Mouse (Mus musculus) hindbrain, embryonic 10.5 days (tissue): ENCODE measurements around the gene Npr2. TPM values are rescaled to one million over a fixed set of nuclear protein-coding genes. Genes with fewer than 3 reads are reported as not detected.
"Not testable (repeated sequence)": the region's sequence is repeated elsewhere in the genome, so short reads cannot be mapped to it uniquely, and the experiment has no call there.

Source experiments
- DNase-seq: peaks from one replicate; pipeline ENCODE4 v3.0.0-alpha.2; 2017; ENCODE audit warnings: low spot score
- H3K27ac ChIP-seq: fragments of 300-500 bp; sonication (generic); 2 replicates; pipeline ENCODE4 v1.5.1; 2016; ENCODE audit warnings: mild to moderate bottlenecking, moderate library complexity
- H3K27me3 ChIP-seq: fragments of 300-500 bp; sonication (generic); 2 replicates; pipeline ENCODE4 v1.6.1; 2016; ENCODE audit warnings: mild to moderate bottlenecking; ENCODE audit not compliant: poor library complexity, insufficient read depth, severe bottlenecking
- H3K36me3 ChIP-seq: fragments of 300-500 bp; sonication (generic); 2 replicates; pipeline ENCODE4 v1.6.1; 2016; ENCODE audit warnings: mild to moderate bottlenecking, moderate library complexity
- H3K4me1 ChIP-seq: fragments of 300-500 bp; sonication (generic); replicated peaks from 2 replicates; pipeline ENCODE4 v1.6.1; 2016; ENCODE audit warnings: mild to moderate bottlenecking
- H3K4me3 ChIP-seq: fragments of 300-500 bp; sonication (generic); 2 replicates; pipeline ENCODE4 v1.5.1; 2016; ENCODE audit warnings: mild to moderate bottlenecking, moderate library complexity
- H3K9me3 ChIP-seq: fragments of 300-500 bp; sonication (generic); 2 replicates; pipeline ENCODE4 v1.6.1; 2016; ENCODE audit warnings: mild to moderate bottlenecking, moderate library complexity
- WGBS: fragments of 180-500 bp; shearing (Covaris S2); methylation state at CpG from one replicate; pipeline ENCODE4 v1.1.7; 2016; 5-methylcytosine and 5-hydroxymethylcytosine counted together
- polyA plus RNA-seq: library from polyadenylated mRNA; unstranded; fragments of >200 nt; fragmentation: Nextera tagmentation; extraction: Ambion mirVana; gene quantifications from 2 replicates; pipeline ENCODE4 v1.2.1, GENCODE M21; 2016

Npr2 gene
- 22.4 and 26.5 TPM in 2 replicates for polyA plus RNA-seq

DNA sequence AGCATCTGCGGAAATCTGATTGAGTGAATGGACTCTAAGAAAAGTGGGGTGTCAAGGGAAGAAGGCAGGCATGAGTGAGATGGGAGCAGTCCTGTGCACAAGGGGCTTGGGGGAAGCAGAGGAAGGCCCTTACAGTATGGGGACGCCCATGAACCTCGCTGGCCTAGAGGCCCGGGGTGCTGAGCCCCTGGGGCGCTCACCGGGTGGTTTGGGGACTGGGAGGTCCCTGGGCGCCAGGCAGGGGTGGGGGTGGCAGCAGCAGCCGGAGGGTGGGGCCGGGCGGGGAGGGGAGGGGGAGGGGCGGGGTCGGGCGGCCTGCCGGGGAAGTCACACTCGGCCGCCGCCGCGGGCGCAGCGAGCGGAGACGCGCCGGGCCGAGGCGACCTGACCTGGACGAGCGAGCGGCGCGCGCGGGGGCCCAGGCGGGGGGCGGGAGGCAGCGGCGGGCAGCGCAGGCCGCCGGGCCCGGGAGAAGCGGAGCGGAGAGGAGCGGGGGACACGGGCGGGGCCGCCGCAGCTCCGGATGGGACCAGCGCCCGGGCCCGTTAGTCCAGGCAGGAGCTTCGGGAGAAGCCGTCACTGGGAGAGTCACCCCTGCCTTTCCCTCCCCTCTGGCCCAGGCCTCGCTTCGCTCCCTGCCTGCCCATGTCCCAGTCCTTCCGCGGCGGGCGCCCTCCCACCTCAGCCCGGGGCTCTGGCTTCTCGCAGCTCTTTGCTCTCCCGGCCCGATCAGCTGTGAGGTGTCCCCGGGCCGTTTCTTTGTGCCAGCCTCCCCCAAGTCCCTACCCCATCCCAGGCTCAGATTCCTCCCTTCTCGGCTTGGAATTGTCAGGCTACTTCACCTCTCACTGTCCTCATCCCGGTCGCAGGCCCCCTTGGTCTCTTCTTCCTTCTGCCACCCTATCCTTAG is at the start of gene Npr2:
Npr2 (plus strand) TSS at position 890 of the 910 bp plus-strand sequence.
- peak within 1 kb of the TSS; percentile 95 for H3K27ac ChIP-seq
- H3K4me3 ChIP-seq, result peak within 1 kb of the TSS; percentile 75
- H3K36me3 ChIP-seq, result no peaks in the 10 kb centered on the region
- H3K27me3 ChIP-seq, result peaks cover 28% of the 10 kb centered on the region
- 2% methylated on average over 66 of the region's 70 CpGs for WGBS
- H3K4me1 ChIP-seq, result peaks cover 49% of the 10 kb centered on the region
- peak; percentile 72 for DNase-seq
- peaks cover 5% of the 10 kb centered on the region; the same call in 1 of the 2 replicates for H3K9me3 ChIP-seq

DNA sequence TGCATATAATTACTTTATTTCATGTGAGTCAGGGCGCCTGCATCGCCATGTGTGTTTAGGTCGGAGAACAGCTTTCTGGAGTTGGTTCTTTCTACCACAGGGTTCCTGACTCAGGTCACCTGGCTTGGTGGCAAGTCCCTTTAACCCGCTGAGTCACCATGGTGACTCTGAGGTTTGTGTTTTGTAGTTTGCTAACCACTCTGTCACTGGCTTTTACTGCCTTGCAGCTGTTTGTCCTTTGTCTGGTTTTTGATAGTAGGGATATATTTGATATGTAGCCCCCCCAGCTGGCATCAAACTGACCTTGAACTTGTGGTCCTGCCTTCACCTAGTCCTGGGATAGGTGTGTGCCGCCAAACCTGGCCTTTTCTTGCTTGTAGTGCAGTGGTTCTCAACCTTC is 49.5 kb upstream of the Npr2 start:
- WGBS, result 92% methylated on average over 5 of the region's 5 CpGs

DNA sequence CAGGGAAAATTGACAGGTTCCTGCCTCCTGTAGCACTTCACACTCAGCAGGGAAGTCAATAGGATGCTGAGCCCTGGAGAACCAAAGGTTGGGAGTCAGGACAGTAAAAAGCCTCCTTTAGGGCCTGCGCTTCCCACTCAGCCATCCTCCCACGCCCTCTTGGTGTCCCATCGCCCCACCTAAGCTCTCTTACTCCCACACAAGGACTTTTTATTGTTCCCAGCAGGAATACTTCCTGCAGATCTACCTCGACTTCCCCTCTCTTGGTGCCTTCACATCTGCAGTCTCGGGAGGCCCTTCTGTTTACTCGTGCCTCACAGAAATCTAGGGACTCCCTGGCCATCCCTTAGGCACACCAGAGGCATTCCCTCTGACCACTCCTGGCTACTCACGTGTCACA is 48.3 kb upstream of the Npr2 start:
- 68% methylated on average over 7 of the region's 7 CpGs for WGBS
- H3K9me3 ChIP-seq, result no peaks in the 10 kb centered on the region
- H3K27ac ChIP-seq, result no peak overlapping the region
- no peaks in the 10 kb centered on the region for H3K27me3 ChIP-seq
- peaks cover 39% of the 10 kb centered on the region for H3K4me1 ChIP-seq
- H3K36me3 ChIP-seq, result peaks cover 51% of the 10 kb centered on the region
- no peak overlapping the region for H3K4me3 ChIP-seq
- DNase-seq, result no peak

More for the DNA sequence above, 49.5 kb upstream of the Npr2 start:
- H3K27me3 ChIP-seq, result no peaks in the 10 kb centered on the region
- no peak overlapping the region for H3K4me3 ChIP-seq
- peaks cover 51% of the 10 kb centered on the region for H3K36me3 ChIP-seq
- no peaks in the 10 kb centered on the region for H3K9me3 ChIP-seq
- no peak for DNase-seq
- H3K27ac ChIP-seq, result no peak overlapping the region
- peaks cover 48% of the 10 kb centered on the region for H3K4me1 ChIP-seq

- H3K36me3 ChIP-seq, result peaks cover 51% of the 10 kb centered on the region
- DNase-seq, result no peak
- H3K4me3 ChIP-seq, result no peak within 1 kb of the TSS
- H3K27ac ChIP-seq, result peak within 1 kb of the TSS; percentile 8; the same call in 1 of the 2 replicates
- no peaks in the 10 kb centered on the region for H3K27me3 ChIP-seq
- no peaks in the 10 kb centered on the region for H3K9me3 ChIP-seq
- 68% methylated on average over 12 of the region's 12 CpGs for WGBS
- H3K4me1 ChIP-seq, result peaks cover 32% of the 10 kb centered on the region
These were observed 47.0 kb upstream of the Npr2 start, which contains the start of gene Msmp for GRCm38 (mm10) chr4:43584444-43585416. Msmp (minus strand) TSS chr4:43584494.

DNA sequence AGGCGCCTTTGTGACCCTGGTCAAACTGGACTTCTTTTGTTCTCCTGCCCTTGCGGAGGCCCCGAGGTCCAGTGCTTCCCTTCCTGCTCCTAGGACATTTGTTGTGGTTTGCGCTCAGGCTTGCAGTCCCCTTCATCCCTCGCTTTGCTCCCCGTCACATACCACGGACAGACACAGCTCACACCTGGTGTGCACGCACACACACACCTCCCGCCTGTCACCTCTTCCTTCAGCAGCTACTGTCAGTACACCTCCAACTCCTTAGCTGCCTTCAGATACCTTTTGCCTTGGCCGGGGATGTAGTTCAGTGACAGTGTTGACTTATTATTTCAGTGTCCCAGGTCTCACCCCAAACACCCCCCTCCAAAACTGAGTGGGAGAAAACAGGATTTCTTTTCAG is 46.1 kb upstream of the Npr2 start:
- no peak overlapping the region for H3K4me3 ChIP-seq
- no peaks in the 10 kb centered on the region for H3K9me3 ChIP-seq
- no peak for DNase-seq
- H3K27me3 ChIP-seq, result no peaks in the 10 kb centered on the region
- peaks cover 29% of the 10 kb centered on the region for H3K4me1 ChIP-seq
- 48% methylated on average over 10 of the region's 10 CpGs for WGBS
- H3K27ac ChIP-seq, result peak overlapping the region; percentile 43; the same call in 1 of the 2 replicates
- H3K36me3 ChIP-seq, result peaks cover 44% of the 10 kb centered on the region

DNA sequence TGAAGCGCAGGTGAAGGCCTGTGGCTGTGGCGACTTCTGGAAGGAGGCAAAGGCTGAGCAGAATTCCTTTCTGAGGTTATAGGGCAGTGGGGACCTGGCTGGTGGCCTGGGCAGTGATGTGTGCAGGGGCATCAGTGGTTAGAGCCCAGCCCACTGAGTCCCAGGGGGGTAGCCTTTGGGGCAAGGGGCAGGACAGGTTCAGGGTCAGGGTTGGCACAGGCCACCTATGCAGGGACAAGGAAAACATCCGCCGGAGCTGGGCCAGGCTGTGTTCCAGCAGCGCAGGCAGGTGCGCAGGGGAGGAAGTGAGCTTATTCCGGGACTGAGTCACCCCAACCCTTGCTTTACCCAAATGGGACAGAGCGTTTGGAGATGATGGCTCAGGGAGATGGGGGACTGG is 45.3 kb upstream of the Npr2 start:
- H3K27ac ChIP-seq, result 0 out of 2 replicates have a peak overlapping the region, but pooled peaks have one; percentile 3
- H3K9me3 ChIP-seq, result no peaks in the 10 kb centered on the region
- no peaks in the 10 kb centered on the region for H3K27me3 ChIP-seq
- no peak overlapping the region for H3K4me3 ChIP-seq
- H3K36me3 ChIP-seq, result peaks cover 37% of the 10 kb centered on the region
- whole genome bisulfite sequencing, result 75% methylated on average over 8 of the region's 8 CpGs
- no peak for DNase-seq
- peaks cover 29% of the 10 kb centered on the region for H3K4me1 ChIP-seq

- 66% methylated on average over 7 of the region's 7 CpGs for WGBS
- no peak for DNase-seq
- H3K27ac ChIP-seq, result no peak overlapping the region
These were observed 44.1 kb upstream of the Npr2 start for GRCm38 (mm10) chr4:43587681-43588080.

GRCm38 (mm10) chr4:43591543-43591942 is 40.2 kb upstream of the Npr2 start:
- Histone ChIP-seq H3K9me3 (no peaks in the 10 kb centered on the region), H3K4me1 (peaks cover 6% of the 10 kb centered on the region), H3K36me3 (no peaks in the 10 kb centered on the region), H3K27me3 (no peaks in the 10 kb centered on the region), H3K4me3 (no peak overlapping the region), H3K27ac (no peak overlapping the region)
- DNase-seq, result no peak
- WGBS, result 85% methylated on average over 5 of the region's 5 CpGs

More at GRCm38 (mm10) chr4:43587681-43588080, 44.1 kb upstream of the Npr2 start:
- H3K36me3 ChIP-seq, result peaks cover 24% of the 10 kb centered on the region
- H3K4me1 ChIP-seq, result peaks cover 29% of the 10 kb centered on the region
- no peak overlapping the region for H3K4me3 ChIP-seq
- no peaks in the 10 kb centered on the region for H3K9me3 ChIP-seq
- H3K27me3 ChIP-seq, result no peaks in the 10 kb centered on the region

GRCm38 (mm10) chr4:43591961-43592360 is 39.8 kb upstream of the Npr2 start:
- H3K27ac ChIP-seq, result no peak overlapping the region
- no peak overlapping the region for H3K4me3 ChIP-seq
- H3K36me3 ChIP-seq, result no peaks in the 10 kb centered on the region
- H3K4me1 ChIP-seq, result 0 out of 2 replicates have a peak, but pooled peaks cover 5% of the 10 kb centered on the region
- no peak for DNase-seq
- H3K9me3 ChIP-seq, result no peaks in the 10 kb centered on the region
- H3K27me3 ChIP-seq, result no peaks in the 10 kb centered on the region
- 80% methylated on average over 3 of the region's 3 CpGs for WGBS

DNA sequence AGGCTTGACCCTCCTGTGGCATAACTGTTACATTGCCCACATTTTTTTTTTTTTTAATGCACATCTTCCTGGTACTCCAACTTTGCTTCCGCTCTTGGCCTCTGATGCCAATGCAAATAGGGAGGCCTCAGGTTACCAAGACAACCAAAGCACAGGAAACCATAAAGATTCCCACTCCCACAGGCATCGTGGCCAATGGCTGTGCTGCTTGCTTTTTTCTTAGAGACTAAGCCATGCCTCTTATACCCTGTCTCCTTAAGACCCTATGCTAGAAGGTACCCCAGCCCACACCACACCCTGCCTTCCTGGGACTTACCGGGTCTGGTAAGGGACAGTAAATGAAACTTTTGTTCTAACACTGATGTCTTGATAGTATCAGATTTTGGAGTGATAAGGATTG is 38.3 kb upstream of the Npr2 start:
- Histone ChIP-seq H3K36me3 (no peaks in the 10 kb centered on the region), H3K4me3 (no peak overlapping the region), H3K4me1 (0 out of 2 replicates have a peak, but pooled peaks cover 3% of the 10 kb centered on the region), H3K27ac (no peak overlapping the region), H3K9me3 (no peaks in the 10 kb centered on the region), H3K27me3 (no peaks in the 10 kb centered on the region)
- DNase-seq, result no peak
- 76% methylated on average over 3 of the region's 3 CpGs for WGBS

DNA sequence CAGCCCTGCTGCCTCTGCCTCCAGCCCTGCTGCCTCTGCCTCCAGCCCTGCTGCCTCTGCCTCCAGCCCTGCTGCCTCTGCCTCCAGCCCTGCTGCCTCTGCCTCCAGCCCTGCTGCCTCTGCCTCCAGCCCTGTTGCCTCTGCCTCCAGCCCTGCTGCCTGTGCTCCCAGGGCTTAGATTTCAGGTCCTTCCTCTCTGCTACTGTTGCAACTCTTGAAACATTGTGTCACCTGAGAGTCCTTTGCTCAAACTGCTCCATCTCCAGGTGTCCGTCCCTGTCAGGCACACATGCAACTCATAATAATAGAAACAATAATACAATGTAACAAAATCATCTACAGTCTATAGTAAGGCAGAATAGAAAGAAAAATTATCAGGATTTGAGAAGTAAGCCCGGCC is 35.1 kb upstream of the Npr2 start:
- WGBS, result 83% methylated on average over 2 of the region's 2 CpGs
- not testable (repeated sequence) for H3K27ac ChIP-seq, H3K36me3 ChIP-seq, H3K4me3 ChIP-seq, H3K27me3 ChIP-seq, H3K9me3 ChIP-seq, H3K4me1 ChIP-seq, DNase-seq

DNA sequence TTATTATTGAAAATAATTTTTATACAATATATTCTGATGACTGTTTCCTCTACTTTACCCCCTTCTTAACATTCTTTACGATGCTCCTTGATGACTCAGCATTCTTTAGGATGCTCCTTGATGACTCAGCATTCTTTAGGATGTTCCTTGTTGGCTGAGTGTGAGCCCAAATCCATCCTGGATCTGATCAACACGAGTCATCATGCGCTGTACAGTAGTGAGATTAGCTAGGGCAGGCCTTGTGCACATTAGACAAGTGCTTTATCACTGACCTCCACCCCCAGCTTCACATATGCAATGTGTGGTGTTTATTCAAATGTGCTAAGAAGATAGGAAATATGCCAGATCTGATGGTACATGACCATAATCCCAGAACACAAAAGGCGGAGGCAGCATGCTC is 33.5 kb upstream of the Npr2 start:
- DNase-seq, result no peak

More for the DNA sequence above, 33.5 kb upstream of the Npr2 start:
- Histone ChIP-seq H3K4me1 (0 out of 2 replicates have a peak, but pooled peaks cover 3% of the 10 kb centered on the region), H3K27me3 (no peaks in the 10 kb centered on the region), H3K27ac (no peak overlapping the region), H3K4me3 (no peak overlapping the region), H3K9me3 (no peaks in the 10 kb centered on the region), H3K36me3 (no peaks in the 10 kb centered on the region)
- WGBS, result 85% methylated on average over 4 of the region's 4 CpGs
